Mouse (Mus musculus): ENCODE measurements at regions not wholly inside any gene's neighbourhood (a gene's known extent, or its start where the extent isn't known, plus 50 kb on each side); places are given as distances from the start of the nearest gene placed in this dataset.

DNA sequence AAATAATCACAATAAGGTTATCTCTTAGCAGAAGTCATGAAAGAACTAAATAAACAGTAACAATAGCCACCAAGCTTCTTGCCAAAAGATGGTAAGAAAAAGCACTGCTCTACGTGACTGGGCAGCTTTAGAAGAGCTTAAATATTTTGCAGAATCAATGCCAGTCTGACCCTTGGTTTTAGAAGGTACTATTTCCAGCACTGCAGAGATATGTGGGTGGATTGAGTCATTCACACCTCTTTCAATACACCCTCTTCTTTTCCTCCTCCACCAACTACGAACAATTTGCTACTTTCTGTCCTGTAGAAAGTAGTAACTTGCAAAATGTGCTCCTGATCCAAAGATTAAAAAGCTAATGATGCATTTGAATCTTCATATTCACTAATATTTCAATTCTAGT lies 324.9 kb upstream of the Stxbp6 start:
- DNase-seq, result no peak

DNA sequence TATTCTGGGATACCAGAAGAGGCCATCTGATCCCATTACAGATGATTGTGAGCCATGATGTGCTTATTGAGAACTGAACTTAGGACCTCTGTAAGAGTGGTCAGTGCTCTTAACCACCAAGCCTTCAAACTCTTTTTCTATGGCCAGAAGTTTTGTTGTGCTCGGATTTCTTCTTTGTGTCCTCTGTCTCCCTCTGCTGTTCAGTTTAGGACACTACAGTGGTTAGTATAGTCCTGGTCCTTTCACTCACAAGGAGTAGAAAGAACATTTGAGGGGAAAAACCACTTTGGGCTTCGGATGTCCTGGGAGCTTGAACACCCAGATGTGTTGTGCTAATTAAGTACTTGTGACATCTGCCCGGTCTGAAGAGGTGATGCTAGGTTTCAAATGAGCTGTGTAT lies 310.4 kb upstream of the Stxbp6 start:
- no peak for DNase-seq
